Mouse (Mus musculus) G1E (cell line): ENCODE data around the gene Nbeal2. TPM values are rescaled to one million over a fixed set of nuclear protein-coding genes. Genes with fewer than 3 reads are reported as not detected.

Experiments
- ATAC-seq: 2 replicates; pipeline ENCODE4 v1.8.0; 2016; ENCODE audit warnings: mild to moderate bottlenecking; ENCODE audit not compliant: insufficient number of reproducible peaks, poor library complexity, low FRiP score, severe bottlenecking; ENCODE audit errors: extremely low read depth
- DNase-seq: peaks from one replicate; pipeline ENCODE4 v3.0.0; 2012; ENCODE audit warnings: low spot score
- H3K27me3 ChIP-seq: 2 replicates; pipeline ENCODE4 v1.6.1; 2012; ENCODE audit warnings: mild to moderate bottlenecking, low read length, inconsistent platforms; ENCODE audit not compliant: insufficient read depth
- H3K36me3 ChIP-seq: replicated peaks from 2 replicates; pipeline ENCODE3; 2012; ENCODE audit warnings: mild to moderate bottlenecking, inconsistent platforms
- H3K4me1 ChIP-seq: 2 replicates; pipeline ENCODE4 v1.6.1; 2012; ENCODE audit warnings: low read depth, low read length, inconsistent platforms, mixed read lengths; ENCODE audit not compliant: insufficient read depth
- H3K4me3 ChIP-seq: 2 replicates; pipeline ENCODE4 v1.5.1; 2012; ENCODE audit warnings: low read depth, mild to moderate bottlenecking, inconsistent platforms, low read length, moderate library complexity, mixed read lengths
- H3K9me3 ChIP-seq: replicated peaks from 2 replicates; pipeline ENCODE4 v1.6.1; 2012; ENCODE audit warnings: inconsistent platforms
- CTCF ChIP-seq: IDR thresholded peaks from 2 replicates; pipeline ENCODE4 v1.5.1; 2012; ENCODE audit warnings: low read depth, low read length, inconsistent platforms, mixed read lengths
- GATA1 ChIP-seq: IDR thresholded peaks from 2 replicates; pipeline ENCODE4 v1.6.1; 2012; ENCODE audit warnings: borderline replicate concordance, low read length, inconsistent platforms, mixed read lengths
- GATA2 ChIP-seq: IDR thresholded peaks from 2 replicates; pipeline ENCODE4 v1.6.1; 2012; ENCODE audit warnings: low read depth, low read length, inconsistent platforms, borderline replicate concordance
- POLR2AphosphoS5 ChIP-seq: IDR thresholded peaks from 2 replicates; pipeline ENCODE4 v1.6.1; 2012; ENCODE audit warnings: low read depth, low read length, inconsistent platforms; ENCODE audit not compliant: insufficient replicate concordance
- TAL1 ChIP-seq: conservative IDR thresholded peaks from 2 replicates; pipeline ENCODE4 v1.6.1; 2012; ENCODE audit warnings: low read depth, low read length, inconsistent platforms, mixed read lengths
- polyA plus RNA-seq: library from polyadenylated mRNA; stranded (reverse); fragments of >175 nt; gene quantifications from 2 replicates; pipeline ENCODE4 v1.2.3, GENCODE M21; 2012
- total RNA-seq, 2 experiments: library from RNA; stranded (forward) in 1 of 2; stranded (reverse) in 1 of 2; fragments of 200-1000 nt in 1 of 2; fragments of >200 nt in 1 of 2; fragmentation: Nextera tagmentation in 1 of 2; gene quantifications; 2 replicates each; pipeline ENCODE4 v1.2.3; 2014 to 2017

Nbeal2 gene
- total and polyA plus RNA-seq, 3 experiments: 26.1 to 64.7 (median 32.5) TPM

DNA sequence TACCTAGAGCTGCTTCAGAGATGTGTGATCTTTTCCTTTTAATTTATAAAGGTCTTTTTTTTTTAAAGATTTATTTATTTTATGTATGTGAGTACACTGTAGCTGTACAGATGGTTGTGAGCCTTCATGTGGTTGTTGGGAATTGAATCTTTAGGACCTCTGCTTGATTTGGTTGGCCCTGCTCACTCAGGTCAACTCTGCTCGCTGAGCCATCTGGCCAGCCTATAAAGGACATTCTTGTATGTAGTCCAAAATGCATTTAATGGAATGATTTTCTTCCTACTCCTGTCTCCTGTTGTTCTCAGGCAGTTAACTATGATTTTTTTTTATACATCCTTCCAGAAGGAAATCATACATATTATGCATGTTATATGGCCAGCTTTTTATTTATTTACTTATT, 70.4 kb downstream of the Nbeal2 start:
- TF ChIP-seq POLR2AphosphoS5 (no peak), TAL1 (no peak), GATA1 (no peak), CTCF (no peak), GATA2 (no peak)
- H3K9me3 ChIP-seq: no peaks in the 10 kb centered on the region
- peaks cover 2% of the 10 kb centered on the region; the same call in 1 of the 2 replicates for H3K4me1 ChIP-seq
- H3K27me3 ChIP-seq: no peaks in the 10 kb centered on the region
- peaks cover 77% of the 10 kb centered on the region for H3K36me3 ChIP-seq
- H3K4me3 ChIP-seq: no peak overlapping the region
- no peak for DNase-seq
- ATAC-seq: no peak

DNA sequence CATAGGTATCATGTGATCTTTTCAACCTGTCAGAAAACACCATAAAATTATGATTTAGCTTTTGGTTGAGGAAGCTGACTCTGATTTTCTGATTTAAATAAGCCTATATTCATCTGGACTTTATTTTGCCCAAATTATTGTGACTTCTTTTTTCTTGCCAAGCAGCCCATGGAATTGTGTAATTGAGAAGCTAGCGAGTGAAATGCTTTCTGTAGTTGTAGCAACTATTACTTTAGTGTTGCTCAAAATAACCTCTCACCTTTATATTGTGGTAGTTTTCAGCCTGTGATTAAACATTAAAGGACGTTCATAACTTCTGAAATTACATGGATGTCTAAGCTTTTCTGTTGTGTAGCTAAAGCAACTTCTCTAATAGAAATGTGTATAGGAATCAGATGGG, 71.8 kb downstream of the Nbeal2 start:
- Histone ChIP-seq H3K36me3 (peaks cover 77% of the 10 kb centered on the region), H3K27me3 (no peaks in the 10 kb centered on the region), H3K4me3 (no peak overlapping the region), H3K4me1 (peaks cover 2% of the 10 kb centered on the region), H3K9me3 (no peaks in the 10 kb centered on the region)
- TF ChIP-seq GATA1 (no peak), TAL1 (no peak), CTCF (no peak), GATA2 (no peak), POLR2AphosphoS5 (no peak)
- ATAC-seq (no peak), DNase-seq (no peak)

Other genes with a start within 250 kb of the Nbeal2 start
- 55.8 and 58.9 TPM in 2 replicates for gene Ptpn23, start 245.9 kb downstream of the Nbeal2 start, total RNA-seq (2014; fragmentation: Nextera tagmentation)
- 6.9 and 8.2 TPM in 2 replicates for gene Ptpn23, start 245.9 kb downstream of the Nbeal2 start, total RNA-seq (2017)
- gene Ptpn23, start 245.9 kb downstream of the Nbeal2 start, polyA plus RNA-seq: 62.3 and 93.5 TPM in 2 replicates
- gene Ngp, start 234.4 kb downstream of the Nbeal2 start, total RNA-seq (2014; fragmentation: Nextera tagmentation): not detected in 2 replicates
- gene Ngp, start 234.4 kb downstream of the Nbeal2 start, total RNA-seq (2017): 0.11 and 0.12 TPM in 2 replicates
- gene Ngp, start 234.4 kb downstream of the Nbeal2 start, polyA plus RNA-seq: 0.08 TPM in 1 of 2 replicates, not detected in the other
- 11.4 and 20.8 TPM in 2 replicates for gene Klhl18, start 177.5 kb downstream of the Nbeal2 start, total RNA-seq (2014; fragmentation: Nextera tagmentation)
- gene Klhl18, start 177.5 kb downstream of the Nbeal2 start, total RNA-seq (2017): 6.3 and 6.5 TPM in 2 replicates
- 4.7 and 5.7 TPM in 2 replicates for gene Klhl18, start 177.5 kb downstream of the Nbeal2 start, polyA plus RNA-seq
- 2.1 and 2.9 TPM in 2 replicates for gene Kif9, start 177.2 kb downstream of the Nbeal2 start, total RNA-seq (2014; fragmentation: Nextera tagmentation)
- gene Kif9, start 177.2 kb downstream of the Nbeal2 start, total RNA-seq (2017): 2.0 and 3.1 TPM in 2 replicates
- 0.10 and 0.14 TPM in 2 replicates for gene Kif9, start 177.2 kb downstream of the Nbeal2 start, polyA plus RNA-seq
- gene Setd2, start 121.6 kb downstream of the Nbeal2 start, total RNA-seq (2014; fragmentation: Nextera tagmentation): 220 and 221 TPM in 2 replicates
- gene Setd2, start 121.6 kb downstream of the Nbeal2 start, total RNA-seq (2017): 154 and 162 TPM in 2 replicates
- 9.4 and 20.1 TPM in 2 replicates for gene Setd2, start 121.6 kb downstream of the Nbeal2 start, polyA plus RNA-seq
- 1.3 TPM in 1 of 2 replicates, not detected in the other for gene Nradd, start 29.7 kb downstream of the Nbeal2 start, total RNA-seq (2014; fragmentation: Nextera tagmentation)
- gene Nradd, start 29.7 kb downstream of the Nbeal2 start, total RNA-seq (2017): 5.8 and 7.3 TPM in 2 replicates
- gene Nradd, start 29.7 kb downstream of the Nbeal2 start, polyA plus RNA-seq: 1.8 and 2.2 TPM in 2 replicates
- 36.2 TPM in 2 replicates for gene Ccdc12, start 2.3 kb upstream of the Nbeal2 start, total RNA-seq (2014; fragmentation: Nextera tagmentation)
- gene Ccdc12, start 2.3 kb upstream of the Nbeal2 start, total RNA-seq (2017): 202 and 222 TPM in 2 replicates
- 331 and 365 TPM in 2 replicates for gene Ccdc12, start 2.3 kb upstream of the Nbeal2 start, polyA plus RNA-seq
- not detected in 2 replicates for gene Myl3, start 87.7 kb upstream of the Nbeal2 start, total RNA-seq (2014; fragmentation: Nextera tagmentation)
- gene Myl3, start 87.7 kb upstream of the Nbeal2 start, total RNA-seq (2017): 0.12 TPM in 1 of 2 replicates, not detected in the other
- gene Myl3, start 87.7 kb upstream of the Nbeal2 start, polyA plus RNA-seq: not detected in 2 replicates
- gene Pth1r, start 93.0 kb upstream of the Nbeal2 start, total RNA-seq (2014; fragmentation: Nextera tagmentation): not detected in 2 replicates
- gene Pth1r, start 93.0 kb upstream of the Nbeal2 start, total RNA-seq (2017): not detected in 2 replicates
- gene Pth1r, start 93.0 kb upstream of the Nbeal2 start, polyA plus RNA-seq: 0.03 TPM in 1 of 2 replicates, not detected in the other
- gene Prss42, start 144.0 kb upstream of the Nbeal2 start, total RNA-seq (2014; fragmentation: Nextera tagmentation): 0.44 and 2.3 TPM in 2 replicates
- 0.44 and 0.58 TPM in 2 replicates for gene Prss42, start 144.0 kb upstream of the Nbeal2 start, total RNA-seq (2017)
- 0.53 and 0.79 TPM in 2 replicates for gene Prss42, start 144.0 kb upstream of the Nbeal2 start, polyA plus RNA-seq
- gene Prss44, start 159.8 kb upstream of the Nbeal2 start, total RNA-seq (2014; fragmentation: Nextera tagmentation): not detected in 2 replicates
- gene Prss44, start 159.8 kb upstream of the Nbeal2 start, total RNA-seq (2017): 0.12 and 0.27 TPM in 2 replicates
- not detected in 2 replicates for gene Prss44, start 159.8 kb upstream of the Nbeal2 start, polyA plus RNA-seq
- gene Prss43, start 172.5 kb upstream of the Nbeal2 start, total RNA-seq (2014; fragmentation: Nextera tagmentation): not detected in 2 replicates
- 0.05 TPM in 1 of 2 replicates, not detected in the other for gene Prss43, start 172.5 kb upstream of the Nbeal2 start, total RNA-seq (2017)
- gene Prss43, start 172.5 kb upstream of the Nbeal2 start, polyA plus RNA-seq: not detected in 2 replicates
- not detected in 2 replicates for gene Prss45, start 180.4 kb upstream of the Nbeal2 start, total RNA-seq (2014; fragmentation: Nextera tagmentation)
- 0.11 TPM in 1 of 2 replicates, not detected in the other for gene Prss45, start 180.4 kb upstream of the Nbeal2 start, total RNA-seq (2017)
- not detected in 2 replicates for gene Prss45, start 180.4 kb upstream of the Nbeal2 start, polyA plus RNA-seq
- gene Prss46, start 190.3 kb upstream of the Nbeal2 start, total RNA-seq (2014; fragmentation: Nextera tagmentation): not detected in 2 replicates
- not detected in 2 replicates for gene Prss46, start 190.3 kb upstream of the Nbeal2 start, total RNA-seq (2017)
- gene Prss46, start 190.3 kb upstream of the Nbeal2 start, polyA plus RNA-seq: not detected in 2 replicates
- gene Prss50, start 203.8 kb upstream of the Nbeal2 start, total RNA-seq (2014; fragmentation: Nextera tagmentation): not detected in 2 replicates
- not detected in 2 replicates for gene Prss50, start 203.8 kb upstream of the Nbeal2 start, total RNA-seq (2017)
- gene Prss50, start 203.8 kb upstream of the Nbeal2 start, polyA plus RNA-seq: not detected in 2 replicates
- not detected in 2 replicates for gene Als2cl, start 225.7 kb upstream of the Nbeal2 start, total RNA-seq (2014; fragmentation: Nextera tagmentation)
- not detected in 2 replicates for gene Als2cl, start 225.7 kb upstream of the Nbeal2 start, total RNA-seq (2017)
- gene Als2cl, start 225.7 kb upstream of the Nbeal2 start, polyA plus RNA-seq: not detected in 2 replicates
- gene Tmie, start 226.0 kb upstream of the Nbeal2 start, total RNA-seq (2014; fragmentation: Nextera tagmentation): not detected in 2 replicates
- 0.11 TPM in 1 of 2 replicates, not detected in the other for gene Tmie, start 226.0 kb upstream of the Nbeal2 start, total RNA-seq (2017)
- gene Tmie, start 226.0 kb upstream of the Nbeal2 start, polyA plus RNA-seq: not detected in 2 replicates